Mouse (Mus musculus): ENCODE results near the gene Diras2. TPM values are rescaled to one million over a fixed set of nuclear protein-coding genes. Genes with fewer than 3 reads are reported as not detected.
"Not testable (repeated sequence)": the region's sequence is repeated elsewhere in the genome, so short reads cannot be mapped to it uniquely, and the experiment has no call there.

The Diras2 gene
- polyA plus RNA-seq, 1 experiment = 0.82 TPM

- 78% methylated on average over 6 of the region's 6 CpGs for WGBS
- DNase-seq (ENCODE audit: low read depth, low spot score) = no peak
These were observed 4.6 kb downstream of the Diras2 start for GRCm38 (mm10) chr13:52526249-52527035.

- WGBS = 89% methylated on average over 11 of the region's 11 CpGs
These were observed 6.8 kb downstream of the Diras2 start for GRCm38 (mm10) chr13:52524313-52524712.

GRCm38 (mm10) chr13:52521176-52521575, 9.9 kb downstream of the Diras2 start:
- DNase-seq (ENCODE audit: low read depth, low spot score) = no peak
- 53% methylated on average over 6 of the region's 6 CpGs for WGBS

More at GRCm38 (mm10) chr13:52524313-52524712, 6.8 kb downstream of the Diras2 start:
- DNase-seq (ENCODE audit: low read depth, low spot score) = no peak

GRCm38 (mm10) chr13:52519425-52519824, 11.7 kb downstream of the Diras2 start:
- 74% methylated on average over 5 of the region's 5 CpGs for WGBS
- DNase-seq (ENCODE audit: low read depth, low spot score) = no peak

- no peak for DNase-seq (ENCODE audit: low read depth, low spot score)
- WGBS = 88% methylated on average over 4 of the region's 4 CpGs
These were observed 12.7 kb downstream of the Diras2 start for GRCm38 (mm10) chr13:52518377-52518776.

GRCm38 (mm10) chr13:52517021-52517420, 14.1 kb downstream of the Diras2 start:
- WGBS = 73% methylated on average over 5 of the region's 5 CpGs
- DNase-seq (ENCODE audit: low read depth, low spot score) = no peak

- DNase-seq (ENCODE audit: low read depth, low spot score) = no peak
- 77% methylated on average over 4 of the region's 4 CpGs for WGBS
These were observed 14.5 kb downstream of the Diras2 start for GRCm38 (mm10) chr13:52516561-52516960.

- 57% methylated on average over 3 of the region's 3 CpGs for WGBS
These were observed 15.0 kb downstream of the Diras2 start for GRCm38 (mm10) chr13:52516051-52516450.

GRCm38 (mm10) chr13:52513554-52513953, 17.5 kb downstream of the Diras2 start:
- no peak for DNase-seq (ENCODE audit: low read depth, low spot score)
- 73% methylated on average over 3 of the region's 3 CpGs for WGBS

More at GRCm38 (mm10) chr13:52516051-52516450, 15.0 kb downstream of the Diras2 start:
- no peak for DNase-seq (ENCODE audit: low read depth, low spot score)

- no peak for DNase-seq (ENCODE audit: low read depth, low spot score)
- 59% methylated on average over 5 of the region's 5 CpGs for WGBS
These were observed 18.7 kb downstream of the Diras2 start for GRCm38 (mm10) chr13:52512356-52512755.

GRCm38 (mm10) chr13:52510172-52510880, 20.8 kb downstream of the Diras2 start:
- no peak for DNase-seq (ENCODE audit: low read depth, low spot score)
- WGBS = 34% methylated on average over 4 of the region's 4 CpGs

GRCm38 (mm10) chr13:52507460-52508293, 23.4 kb downstream of the Diras2 start:
- DNase-seq (ENCODE audit: low read depth, low spot score) = no peak

GRCm38 (mm10) chr13:52506822-52507221, 24.3 kb downstream of the Diras2 start:
- 70% methylated on average over 3 of the region's 3 CpGs for WGBS
- DNase-seq (ENCODE audit: low read depth, low spot score) = not testable (repeated sequence)

More at GRCm38 (mm10) chr13:52507460-52508293, 23.4 kb downstream of the Diras2 start:
- 86% methylated on average over 35 of the region's 35 CpGs for WGBS

GRCm38 (mm10) chr13:52505683-52506285, 25.3 kb downstream of the Diras2 start:
- DNase-seq (ENCODE audit: low read depth, low spot score) = not testable (repeated sequence)
- 75% methylated on average over 5 of the region's 5 CpGs for WGBS

- WGBS = 62% methylated on average over 8 of the region's 8 CpGs
- no peak for DNase-seq (ENCODE audit: low read depth, low spot score)
These were observed 29.4 kb downstream of the Diras2 start for GRCm38 (mm10) chr13:52501686-52502085.

- 34% methylated on average over 4 of the region's 4 CpGs for WGBS
- no peak for DNase-seq (ENCODE audit: low read depth, low spot score)
These were observed 34.0 kb downstream of the Diras2 start for GRCm38 (mm10) chr13:52497029-52497550.

GRCm38 (mm10) chr13:52488821-52489220, 42.3 kb downstream of the Diras2 start:
- DNase-seq (ENCODE audit: low read depth, low spot score) = no peak
- 93% methylated on average over 7 of the region's 7 CpGs for WGBS

- DNase-seq (ENCODE audit: low read depth, low spot score) = no peak
- WGBS = 75% methylated on average over 4 of the region's 4 CpGs
These were observed 47.0 kb downstream of the Diras2 start for GRCm38 (mm10) chr13:52484064-52484463.

GRCm38 (mm10) chr13:52481786-52482185, 49.3 kb downstream of the Diras2 start:
- DNase-seq (ENCODE audit: low read depth, low spot score) = no peak
- 71% methylated on average over 2 of the region's 2 CpGs for WGBS
